Mouse (Mus musculus) cerebellum, adult 2 months (tissue): Measurements from ENCODE around the gene Rbm5.

Source experiments
- CTCF ChIP-seq: fragments of 200-500 bp; IDR thresholded peaks from 2 replicates; pipeline ENCODE4 v1.5.1; 2011; ENCODE audit warnings: low read depth, mild to moderate bottlenecking, control low read depth, low read length, moderate library complexity, borderline replicate concordance; ENCODE audit not compliant: insufficient read depth
- POLR2A ChIP-seq: fragments of 200-500 bp; IDR thresholded peaks from 2 replicates; pipeline ENCODE4 v1.6.1; 2011; ENCODE audit warnings: low read length, control low read depth, borderline replicate concordance; ENCODE audit not compliant: insufficient read depth

GRCm38 (mm10) chr9:107734567-107734971 lies 36.2 kb downstream of the Rbm5 start:
- TF ChIP-seq CTCF: no peak
- TF ChIP-seq POLR2A: no peak
